Mouse (Mus musculus): ENCODE measurements around the gene Dhx29. TPM values are rescaled to one million over a fixed set of nuclear protein-coding genes. Genes with fewer than 3 reads are reported as not detected.

Dhx29 gene
- 19.3 TPM for polyA plus RNA-seq (2014; fragmentation: Illumina TruSeq; extraction: RNeasy Lipid Tissue Mini Kit (QIAGEN cat#74804); ENCODE audit: low read depth, low replicate concordance)

GRCm38 (mm10) chr13:112927287-112928001 is at the start of gene Dhx29, which contains the start of gene Mtrex:
Gene Dhx29, plus strand, starts transcription at chr13:112927454.
Gene Mtrex, minus strand, starts transcription at chr13:112927398.

GRCm38 (mm10) chr13:112987532-112987943 is 60.3 kb downstream of the Dhx29 start, which contains the start of gene Ccno:
Gene Ccno, plus strand, starts transcription at chr13:112987802.

GRCm38 (mm10) chr13:112993531-112994152 is 66.4 kb downstream of the Dhx29 start, which contains the start of gene Mcidas:
Gene Mcidas, plus strand, starts transcription at chr13:112993845.

Other genes starting within 250 kb of the Dhx29 start
- 109 TPM for gene Plpp1, start 126.7 kb upstream of the Dhx29 start, polyA plus RNA-seq (2014; fragmentation: Illumina TruSeq; extraction: RNeasy Lipid Tissue Mini Kit (QIAGEN cat#74804); ENCODE audit: low read depth, low replicate concordance)
- gene Mtrex, start 56 bp upstream of the Dhx29 start, polyA plus RNA-seq (2014; fragmentation: Illumina TruSeq; extraction: RNeasy Lipid Tissue Mini Kit (QIAGEN cat#74804); ENCODE audit: low read depth, low replicate concordance), result 67.9 TPM
- not detected for gene Ccno, start 60.3 kb downstream of the Dhx29 start, polyA plus RNA-seq (2014; fragmentation: Illumina TruSeq; extraction: RNeasy Lipid Tissue Mini Kit (QIAGEN cat#74804); ENCODE audit: low read depth, low replicate concordance)
- not detected for gene Mcidas, start 66.4 kb downstream of the Dhx29 start, polyA plus RNA-seq (2014; fragmentation: Illumina TruSeq; extraction: RNeasy Lipid Tissue Mini Kit (QIAGEN cat#74804); ENCODE audit: low read depth, low replicate concordance)
- not detected for gene Cdc20b, start 107.7 kb downstream of the Dhx29 start, polyA plus RNA-seq (2014; fragmentation: Illumina TruSeq; extraction: RNeasy Lipid Tissue Mini Kit (QIAGEN cat#74804); ENCODE audit: low read depth, low replicate concordance)
- gene Gpx8, start 119.0 kb downstream of the Dhx29 start, polyA plus RNA-seq (2014; fragmentation: Illumina TruSeq; extraction: RNeasy Lipid Tissue Mini Kit (QIAGEN cat#74804); ENCODE audit: low read depth, low replicate concordance), result 68.9 TPM
- not detected for gene Gzma, start 173.5 kb downstream of the Dhx29 start, polyA plus RNA-seq (2014; fragmentation: Illumina TruSeq; extraction: RNeasy Lipid Tissue Mini Kit (QIAGEN cat#74804); ENCODE audit: low read depth, low replicate concordance)

Data from sigmoid colon, adult 10 weeks (tissue).